Mouse (Mus musculus) ES-CJ7 (cell line): ENCODE measurements at regions not wholly inside any gene's neighbourhood (a gene's known extent, or its start where the extent isn't known, plus 50 kb on each side); places are given as distances from the start of the nearest gene placed in this dataset.

Experiments
- DNase-seq: peaks from one replicate; pipeline ENCODE4 v3.0.0; 2011; ENCODE audit warnings: low read depth, low spot score

DNA sequence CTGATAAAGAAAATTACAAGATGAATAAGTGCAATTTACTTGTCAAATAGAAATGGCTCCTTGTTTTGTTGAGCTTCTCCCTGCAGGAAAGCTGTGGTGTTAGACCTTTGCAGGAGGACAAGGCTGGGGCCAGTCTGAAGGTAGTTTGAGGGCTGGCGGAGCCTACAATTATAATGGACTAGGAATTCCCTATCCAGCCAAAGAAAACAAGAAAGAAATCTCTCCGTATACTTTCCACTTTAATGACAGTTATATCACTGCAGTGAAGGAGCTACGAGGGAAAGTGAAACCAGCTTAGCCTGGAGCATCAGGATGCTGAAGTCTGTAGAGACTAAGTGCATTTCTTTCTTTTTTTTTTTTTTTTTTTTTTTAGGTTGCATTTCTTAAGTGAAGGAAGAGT is 104.8 kb upstream of the Sstr4 start:
- no peak for DNase-seq

DNA sequence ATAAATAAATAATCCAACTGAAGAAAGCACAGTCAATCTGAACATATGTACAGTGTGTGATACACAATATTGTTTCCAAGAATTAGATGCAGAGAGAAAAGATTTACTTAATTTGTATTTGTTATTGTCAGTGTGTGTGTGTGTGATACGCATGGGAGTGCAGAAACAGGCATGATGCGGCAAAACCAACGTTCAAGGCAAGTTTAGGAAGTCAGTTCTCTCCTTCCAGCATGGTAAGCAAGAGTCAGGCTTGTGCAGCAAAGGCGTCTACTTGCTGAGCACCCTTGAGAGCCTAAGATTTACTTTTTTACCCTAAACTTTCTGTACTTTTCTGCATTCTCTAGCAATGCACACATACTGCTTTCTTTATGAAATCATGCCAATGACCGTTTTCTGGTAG is 102.7 kb upstream of the Sstr4 start:
- no peak for DNase-seq

DNA sequence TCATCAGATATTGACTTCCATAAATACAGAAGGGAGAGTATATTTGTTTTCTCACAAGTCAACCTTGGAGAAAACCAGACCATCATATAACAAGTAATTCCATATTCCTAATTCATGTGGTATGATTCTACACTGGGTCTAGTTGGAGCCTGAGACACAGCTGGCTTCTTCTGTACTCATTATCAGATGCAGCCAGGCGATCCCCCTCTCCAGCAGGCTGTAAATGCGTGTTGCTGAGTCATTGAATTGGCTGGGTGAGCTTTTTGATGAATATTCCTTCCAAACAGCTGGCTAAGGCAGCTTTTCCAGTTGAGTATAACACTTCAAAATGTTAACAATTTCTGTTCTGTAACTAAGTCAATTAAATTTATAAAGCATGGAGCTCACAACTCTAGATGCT is 102.2 kb upstream of the Sstr4 start:
- no peak for DNase-seq

GRCm38 (mm10) chr2:148300879-148301278 is 94.3 kb upstream of the Sstr4 start:
- DNase-seq = no peak

DNA sequence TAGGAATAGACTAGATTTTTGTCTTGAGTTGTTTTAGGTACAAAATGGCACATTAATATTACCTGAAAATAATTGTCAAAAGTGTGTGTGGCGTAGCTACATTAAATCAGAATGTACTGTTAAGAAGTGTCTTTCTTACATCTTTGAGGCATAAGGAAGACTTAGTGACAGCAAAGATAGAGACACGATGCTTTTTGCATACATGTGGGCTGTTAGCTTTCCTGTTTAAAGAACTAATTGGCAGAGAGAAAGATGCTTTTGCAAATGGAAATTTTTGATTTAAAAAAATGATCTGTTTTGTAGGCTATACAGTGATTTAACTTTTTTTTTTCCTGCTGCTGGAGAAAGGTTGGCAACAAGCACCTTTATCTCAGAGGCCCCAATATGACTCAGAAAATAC is 82.9 kb upstream of the Sstr4 start:
- no peak for DNase-seq

- no peak for DNase-seq
Observed at GRCm38 (mm10) chr2:148320896-148321295, 74.2 kb upstream of the Sstr4 start.

DNA sequence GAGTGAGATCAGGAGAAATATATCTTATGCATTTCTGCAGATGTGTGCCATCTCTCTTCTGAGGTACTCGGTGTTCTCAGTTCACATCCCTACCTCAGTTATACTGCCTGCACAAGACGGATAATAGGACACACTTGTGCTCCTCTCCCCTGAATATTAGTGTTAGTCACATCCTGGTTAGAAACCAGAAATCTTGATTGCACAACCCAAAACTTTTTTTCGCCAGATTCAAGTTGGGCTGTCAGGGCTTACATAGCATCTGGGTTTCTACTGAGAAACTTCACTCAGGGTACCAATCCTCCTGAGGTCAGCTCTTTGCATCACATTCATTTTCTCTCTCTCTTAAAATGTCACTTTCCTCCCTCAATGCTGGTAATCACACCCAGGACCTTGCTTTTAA is 69.8 kb upstream of the Sstr4 start:
- no peak for DNase-seq

- no peak for DNase-seq
Observed at GRCm38 (mm10) chr2:148325854-148326387, 69.2 kb upstream of the Sstr4 start.

DNA sequence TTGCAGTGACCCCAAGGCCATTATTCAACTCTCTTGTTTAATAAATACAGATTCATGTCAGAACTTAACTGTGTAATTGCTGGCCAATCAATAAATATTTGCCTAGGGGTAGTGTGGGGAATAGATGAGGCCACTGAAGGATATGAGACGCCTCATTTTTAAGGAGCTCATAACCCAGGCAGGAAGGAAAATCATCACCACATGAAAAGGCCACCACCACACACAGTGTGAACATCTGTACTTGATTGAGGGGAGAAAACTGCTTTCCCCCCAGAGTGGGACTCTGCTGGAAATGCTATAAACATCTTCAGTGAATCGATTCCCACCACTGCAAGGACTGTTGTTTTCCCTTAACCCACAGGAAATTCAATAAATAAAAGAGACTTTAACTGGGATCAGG is 68.7 kb upstream of the Sstr4 start:
- DNase-seq = no peak

- DNase-seq = no peak
Observed at GRCm38 (mm10) chr2:148327552-148327951, 67.6 kb upstream of the Sstr4 start.

GRCm38 (mm10) chr2:148330368-148330767 is 64.8 kb upstream of the Sstr4 start:
- no peak for DNase-seq

- no peak for DNase-seq
Observed at GRCm38 (mm10) chr2:148334555-148334954, 60.6 kb upstream of the Sstr4 start.

DNA sequence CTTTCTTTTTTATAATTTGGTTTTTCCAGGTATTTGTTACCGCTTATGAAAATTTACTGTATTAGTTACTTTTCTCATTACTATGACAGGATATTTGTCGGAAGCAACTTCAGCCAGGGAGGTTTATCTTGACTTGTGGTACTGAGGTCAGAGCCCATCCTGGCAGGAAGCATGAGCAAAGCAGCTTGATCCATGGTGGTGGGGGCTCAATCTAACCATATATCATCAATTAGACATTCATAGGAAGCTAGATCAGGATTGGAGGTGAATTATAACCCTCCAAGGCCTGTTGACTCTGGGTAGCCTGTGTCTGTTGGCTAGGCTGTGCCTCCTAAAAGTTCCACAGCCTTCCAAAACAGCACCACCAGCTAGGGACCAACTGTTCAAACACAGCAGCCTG is 58.5 kb upstream of the Sstr4 start:
- no peak for DNase-seq

- DNase-seq = no peak
Observed at GRCm38 (mm10) chr2:148338308-148338768, 56.8 kb upstream of the Sstr4 start.

- DNase-seq = no peak
Observed at GRCm38 (mm10) chr2:148338894-148339293, 56.2 kb upstream of the Sstr4 start.

DNA sequence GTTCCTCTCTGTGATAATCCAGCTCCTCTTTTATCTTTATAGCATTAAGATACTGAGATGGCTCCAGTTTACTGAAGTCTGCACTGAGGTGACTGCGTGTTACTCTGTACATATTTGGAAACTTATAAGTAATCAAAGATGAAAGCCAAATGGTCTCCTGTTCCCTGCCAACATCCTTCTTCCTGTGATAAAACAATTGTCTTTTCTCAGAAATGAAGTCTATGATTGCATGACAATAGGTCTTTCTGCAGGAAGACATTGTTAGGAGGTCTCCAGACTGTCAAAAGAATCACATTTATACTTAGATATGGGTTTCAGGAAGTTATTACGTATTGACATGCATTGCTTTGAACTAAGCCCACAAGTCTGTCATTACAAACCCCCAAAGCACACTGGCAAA is 51.0 kb upstream of the Sstr4 start:
- no peak for DNase-seq
